Mouse (Mus musculus) intestine, postnatal 0 days (tissue): ENCODE results near the gene Pex5. TPM values are rescaled to one million over a fixed set of nuclear protein-coding genes. Genes with fewer than 3 reads are reported as not detected.

Experiments used
- ATAC-seq: fragments of 200-750 bp; cut with Nextera tagmentation; 2 replicates; pipeline ENCODE4 v1.8.0; 2017; ENCODE audit warnings: mild to moderate bottlenecking, moderate TSS enrichment, moderate library complexity
- H3K27ac ChIP-seq: fragments of 300-500 bp; sonication (generic); 2 replicates; pipeline ENCODE4 v1.5.1; 2014; ENCODE audit warnings: mild to moderate bottlenecking, low read depth, low read length, moderate library complexity
- H3K27me3 ChIP-seq: fragments of 300-500 bp; sonication (generic); replicated peaks from 2 replicates; pipeline ENCODE4 v1.6.1; 2014; ENCODE audit warnings: low read length, mixed read lengths; ENCODE audit not compliant: control insufficient read depth, insufficient read depth
- H3K36me3 ChIP-seq: fragments of 300-500 bp; sonication (generic); 2 replicates; pipeline ENCODE4 v1.6.1; 2014; ENCODE audit warnings: mild to moderate bottlenecking, moderate library complexity; ENCODE audit not compliant: control insufficient read depth, insufficient read depth
- H3K4me1 ChIP-seq: fragments of 300-500 bp; sonication (generic); replicated peaks from 2 replicates; pipeline ENCODE4 v1.6.1; 2014; ENCODE audit warnings: antibody characterized with exemption, low read length, mixed read lengths; ENCODE audit not compliant: control insufficient read depth, insufficient read depth
- H3K4me2 ChIP-seq: fragments of 300-500 bp; sonication (generic); replicated peaks from 2 replicates; pipeline ENCODE4 v1.6.1; 2014; ENCODE audit warnings: low read depth, mild to moderate bottlenecking, moderate library complexity
- H3K4me3 ChIP-seq: fragments of 300-500 bp; sonication (generic); 2 replicates; pipeline ENCODE4 v1.5.1; 2014; ENCODE audit warnings: low read depth, low read length
- H3K9ac ChIP-seq: fragments of 300-500 bp; sonication (generic); 2 replicates; pipeline ENCODE4 v1.6.1; 2014; ENCODE audit warnings: mild to moderate bottlenecking, low read depth, low read length
- H3K9me3 ChIP-seq: fragments of 300-500 bp; sonication (generic); 2 replicates; pipeline ENCODE4 v1.6.1; 2016; ENCODE audit warnings: mixed run types; ENCODE audit not compliant: control insufficient read depth
- CTCF ChIP-seq: sonication (generic); IDR thresholded peaks from 2 replicates; pipeline ENCODE4 v1.5.1; 2016; ENCODE audit warnings: low read depth, mild to moderate bottlenecking, control low read depth, antibody characterized with exemption, moderate library complexity
- WGBS: fragments of 180-500 bp; shearing (Covaris S2); extraction: QIAGEN DNeasy Blood & Tissue Kit; methylation state at CpG from one replicate; pipeline ENCODE4 v1.1.7; 2014; 5-methylcytosine and 5-hydroxymethylcytosine counted together
- polyA plus RNA-seq: library from polyadenylated mRNA; unstranded; fragments of >200 nt; fragmentation: Nextera tagmentation; extraction: Ambion mirVana; gene quantifications from 2 replicates; pipeline ENCODE4 v1.2.1, GENCODE M21; 2015

The Pex5 gene
- polyA plus RNA-seq, 1 experiment from 2014 or later: 30.1 TPM

DNA sequence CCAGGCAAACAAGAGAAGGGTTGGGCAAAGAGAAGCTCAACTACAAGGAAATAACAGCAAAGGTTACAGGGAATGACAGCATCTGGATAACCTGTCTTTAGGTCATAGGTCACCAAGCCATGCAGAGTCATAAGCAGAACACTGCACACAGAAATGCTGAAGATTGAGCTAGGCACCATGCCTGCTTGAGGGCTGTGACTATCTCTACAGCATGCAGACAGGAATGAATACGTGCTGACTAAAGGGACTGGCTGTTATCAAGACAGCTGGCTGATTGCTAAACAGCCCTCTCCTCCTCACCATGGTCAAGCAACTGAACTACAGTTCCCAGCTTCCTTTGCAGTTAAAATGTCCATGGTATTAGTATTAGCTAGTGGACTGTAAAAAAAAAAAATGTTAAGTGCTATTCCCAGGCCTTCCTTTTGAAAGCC, 9.2 kb upstream of the Pex5 start:
- H3K9me3 ChIP-seq: no peaks in the 10 kb centered on the region
- WGBS: 4% methylated on average over 1 of the region's 1 CpGs
- no peak overlapping the region for H3K4me3 ChIP-seq
- ATAC-seq: peak; percentile 76
- H3K9ac ChIP-seq: no peak overlapping the region
- no peak overlapping the region; the same call in 1 of the 2 replicates for H3K27ac ChIP-seq
- no peaks in the 10 kb centered on the region for H3K27me3 ChIP-seq
- H3K36me3 ChIP-seq: no peaks in the 10 kb centered on the region
- no peak for TF ChIP-seq CTCF
- H3K4me1 ChIP-seq: no peaks in the 10 kb centered on the region; the same call in 1 of the 2 replicates
- no peak overlapping the region for H3K4me2 ChIP-seq

DNA sequence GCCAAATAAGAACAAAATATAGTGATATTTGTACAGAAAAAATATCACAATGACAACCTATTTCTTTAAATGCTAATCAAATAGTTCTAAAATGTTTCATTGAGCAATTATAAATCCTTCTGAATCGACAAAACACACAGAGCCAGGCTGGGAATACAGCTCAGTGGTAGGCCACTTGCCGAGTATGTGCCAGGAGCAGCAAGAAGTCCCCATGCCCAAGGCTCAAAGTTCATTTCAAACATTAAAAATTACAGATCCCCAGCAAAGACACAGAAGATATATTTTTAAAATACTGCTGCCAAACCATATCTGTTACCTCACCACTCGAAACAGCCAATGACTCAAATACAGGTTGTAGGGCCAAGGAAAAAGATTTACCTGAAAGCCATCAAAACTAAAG, 3.8 kb upstream of the Pex5 start:
- no peak for ATAC-seq
- TF ChIP-seq CTCF: no peak

GRCm38 (mm10) chr6:124415347-124416088, 651 bp upstream of the Pex5 start:
- Histone ChIP-seq H3K9me3 (no peaks in the 10 kb centered on the region), H3K27me3 (no peaks in the 10 kb centered on the region), H3K4me1 (0 out of 2 replicates have a peak, but pooled peaks cover 3% of the 10 kb centered on the region), H3K4me2 (peak overlapping the region; percentile 86), H3K4me3 (peak overlapping the region; percentile 91), H3K9ac (peak overlapping the region; percentile 69), H3K36me3 (peaks cover 12% of the 10 kb centered on the region), H3K27ac (peak overlapping the region; percentile 90)
- WGBS: 8% methylated on average over 21 of the region's 21 CpGs
- TF ChIP-seq CTCF: peak; percentile 91
- ATAC-seq: peak; percentile 65

More for the DNA sequence above, 3.8 kb upstream of the Pex5 start:
- Histone ChIP-seq H3K4me2 (no peak overlapping the region), H3K4me3 (no peak overlapping the region), H3K9me3 (no peaks in the 10 kb centered on the region), H3K27me3 (no peaks in the 10 kb centered on the region), H3K9ac (no peak overlapping the region), H3K36me3 (no peaks in the 10 kb centered on the region), H3K27ac (no peak overlapping the region), H3K4me1 (0 out of 2 replicates have a peak, but pooled peaks cover 3% of the 10 kb centered on the region)
- 85% methylated on average over 3 of the region's 3 CpGs for WGBS

DNA sequence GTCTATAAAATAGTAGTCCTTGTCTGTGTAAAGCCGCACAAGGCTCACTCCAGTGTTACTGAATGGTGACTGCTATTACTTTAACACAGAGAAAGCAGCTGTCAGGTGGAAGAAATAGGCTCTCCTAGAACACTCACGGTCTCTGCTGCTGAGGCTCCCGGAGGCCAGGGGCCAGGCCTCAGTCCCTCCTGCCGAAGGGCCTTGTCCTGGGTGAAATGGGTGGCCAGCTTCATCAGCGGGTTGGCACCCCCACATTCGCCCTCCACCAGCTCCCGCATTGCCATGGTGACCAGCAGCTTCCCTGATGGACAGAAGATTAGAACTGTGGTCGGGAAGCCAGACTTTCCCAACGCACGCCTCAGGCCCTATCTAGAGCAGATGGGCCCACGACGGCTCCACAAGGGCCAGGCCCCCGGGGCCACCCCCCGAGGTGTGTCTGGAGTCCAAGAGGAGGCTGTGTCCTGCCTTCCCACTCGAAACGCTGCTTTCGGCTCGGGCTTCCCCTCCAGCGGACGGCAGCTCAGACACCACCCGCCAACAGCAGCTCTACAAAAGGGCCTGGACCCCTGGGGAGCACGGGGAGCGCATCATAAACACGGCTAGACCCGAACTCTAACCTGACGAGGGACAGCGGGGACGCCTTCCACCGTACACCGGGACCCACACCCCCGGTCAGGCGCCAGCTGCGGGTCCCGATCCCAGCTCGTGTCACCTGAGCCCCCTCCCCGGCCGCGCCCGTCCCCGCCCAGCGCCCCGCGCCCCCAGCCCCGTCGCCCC, 529 bp downstream of the Pex5 start:
- Histone ChIP-seq H3K4me1 (0 out of 2 replicates have a peak, but pooled peaks cover 3% of the 10 kb centered on the region), H3K4me3 (peak overlapping the region; percentile 91), H3K27me3 (no peaks in the 10 kb centered on the region), H3K9me3 (no peaks in the 10 kb centered on the region), H3K27ac (peak overlapping the region; percentile 90), H3K36me3 (peaks cover 12% of the 10 kb centered on the region), H3K4me2 (peak overlapping the region; percentile 86), H3K9ac (peak overlapping the region; percentile 89)
- ATAC-seq: peak; percentile 23
- no peak for TF ChIP-seq CTCF
- WGBS: 2% methylated on average over 36 of the region's 45 CpGs

DNA sequence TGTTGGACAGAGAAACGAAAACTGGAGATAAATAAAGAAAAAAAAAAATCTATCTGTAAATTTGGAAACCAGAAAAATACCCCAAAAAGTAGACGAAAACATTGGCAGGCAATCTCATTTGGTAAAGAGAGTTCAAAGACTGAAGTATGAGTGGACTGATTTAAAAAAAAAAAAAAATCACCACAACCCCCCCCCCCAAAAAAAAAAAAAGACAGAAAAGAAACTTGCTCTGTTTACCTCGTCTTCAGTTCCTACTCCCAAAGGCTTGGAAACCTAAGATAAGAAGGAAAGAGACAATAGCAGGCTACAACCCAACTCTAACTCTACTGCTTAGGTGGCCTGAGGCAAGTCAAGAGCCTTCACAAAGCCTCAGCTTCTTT, 1.1 kb downstream of the Pex5 start:
- Histone ChIP-seq H3K27ac (no peak overlapping the region), H3K9me3 (no peaks in the 10 kb centered on the region), H3K27me3 (no peaks in the 10 kb centered on the region), H3K36me3 (peaks cover 12% of the 10 kb centered on the region), H3K4me1 (0 out of 2 replicates have a peak, but pooled peaks cover 3% of the 10 kb centered on the region), H3K4me2 (peak overlapping the region; percentile 86), H3K4me3 (peak overlapping the region; percentile 91), H3K9ac (peak overlapping the region; percentile 89)
- TF ChIP-seq CTCF: no peak
- WGBS: 60% methylated on average over 3 of the region's 3 CpGs
- no peak for ATAC-seq

DNA sequence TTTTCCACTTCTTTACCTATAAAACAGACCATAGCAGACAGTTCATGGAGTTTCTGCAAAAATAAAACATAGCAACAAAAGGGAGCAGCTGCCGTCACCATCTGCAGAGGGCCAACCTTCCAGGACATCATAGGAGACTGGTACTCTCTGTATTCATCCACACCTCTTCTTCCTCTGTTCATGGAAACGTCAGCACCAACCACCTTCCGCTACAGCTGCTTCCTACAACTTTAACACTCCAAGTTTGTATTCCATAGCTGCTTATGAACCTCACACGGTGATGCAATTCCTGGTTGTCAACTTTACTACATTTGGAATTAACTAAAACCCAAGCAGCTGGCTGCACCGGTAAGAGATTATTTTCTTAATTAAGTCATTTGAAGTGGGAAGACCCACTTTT, 6.5 kb downstream of the Pex5 start:
- no peak overlapping the region for H3K4me2 ChIP-seq
- H3K4me3 ChIP-seq: no peak overlapping the region
- H3K4me1 ChIP-seq: no peaks in the 10 kb centered on the region
- 87% methylated on average over 5 of the region's 5 CpGs for WGBS
- H3K9ac ChIP-seq: no peak overlapping the region
- ATAC-seq: no peak
- no peak overlapping the region for H3K27ac ChIP-seq
- peaks cover 50% of the 10 kb centered on the region for H3K36me3 ChIP-seq
- no peaks in the 10 kb centered on the region for H3K27me3 ChIP-seq
- TF ChIP-seq CTCF: no peak
- no peaks in the 10 kb centered on the region for H3K9me3 ChIP-seq
